Mouse (Mus musculus) heart, embryonic 13.5 days (tissue): ENCODE measurements around the gene Rpl13a. TPM values are rescaled to one million over a fixed set of nuclear protein-coding genes. Genes with fewer than 3 reads are reported as not detected.

Experiments
- ATAC-seq: fragments of 200-750 bp; cut with Nextera tagmentation; 2 replicates; pipeline ENCODE4 v1.8.0; 2017; ENCODE audit warnings: moderate TSS enrichment; ENCODE audit not compliant: insufficient number of reproducible peaks, low FRiP score, low TSS enrichment; ENCODE audit errors: extremely low read depth
- H3K27ac ChIP-seq: fragments of 300-500 bp; sonication (generic); replicated peaks from 2 replicates; pipeline ENCODE4 v1.5.1; 2015; ENCODE audit warnings: moderate library complexity, mild to moderate bottlenecking, inconsistent platforms
- H3K27me3 ChIP-seq: fragments of 300-500 bp; sonication (generic); replicated peaks from 2 replicates; pipeline ENCODE4 v1.6.1; 2015; ENCODE audit warnings: mild to moderate bottlenecking, inconsistent platforms
- H3K36me3 ChIP-seq: fragments of 300-500 bp; sonication (generic); 2 replicates; pipeline ENCODE4 v1.6.1; 2015; ENCODE audit warnings: mild to moderate bottlenecking, inconsistent platforms
- H3K4me1 ChIP-seq: fragments of 300-500 bp; sonication (generic); 2 replicates; pipeline ENCODE4 v1.6.1; 2015; ENCODE audit warnings: inconsistent platforms
- H3K4me2 ChIP-seq: fragments of 300-500 bp; sonication (generic); 2 replicates; pipeline ENCODE4 v1.6.1; 2015; ENCODE audit warnings: inconsistent platforms, mild to moderate bottlenecking, moderate library complexity
- H3K4me3 ChIP-seq: fragments of 300-500 bp; sonication (generic); 2 replicates; pipeline ENCODE4 v1.5.1; 2015; ENCODE audit warnings: moderate library complexity, mild to moderate bottlenecking, inconsistent platforms
- H3K9ac ChIP-seq: fragments of 300-500 bp; sonication (generic); 2 replicates; pipeline ENCODE4 v1.6.1; 2015; ENCODE audit warnings: inconsistent platforms, mild to moderate bottlenecking, moderate library complexity
- H3K9me3 ChIP-seq: fragments of 300-500 bp; sonication (generic); 2 replicates; pipeline ENCODE4 v1.6.1; 2016; ENCODE audit warnings: inconsistent platforms
- WGBS: fragments of 180-500 bp; shearing (Covaris S2); methylation state at CpG from one replicate; pipeline ENCODE4 v1.1.7; 2015; ENCODE audit warnings: mixed read lengths; 5-methylcytosine and 5-hydroxymethylcytosine counted together
- polyA plus RNA-seq: library from polyadenylated mRNA; unstranded; fragments of >200 nt; fragmentation: Nextera tagmentation; extraction: Ambion mirVana; gene quantifications from 2 replicates; pipeline ENCODE4 v1.2.1, GENCODE M21; 2015

The Rpl13a gene
- polyA plus RNA-seq, 1 experiment from 2014 or later, result 688 TPM

- no peaks in the 10 kb centered on the region for H3K27me3 ChIP-seq
- no peaks in the 10 kb centered on the region for H3K9me3 ChIP-seq
- H3K4me2 ChIP-seq, result peak within 1 kb of the TSS; percentile 76
- WGBS, result 1% methylated on average over 59 of the region's 59 CpGs
- H3K36me3 ChIP-seq, result peaks cover 68% of the 10 kb centered on the region
- H3K27ac ChIP-seq, result peak within 1 kb of the TSS; percentile 94
- H3K9ac ChIP-seq, result peak within 1 kb of the TSS; percentile 100
- peaks cover 59% of the 10 kb centered on the region for H3K4me1 ChIP-seq
- ATAC-seq, result peak; percentile 82
- H3K4me3 ChIP-seq, result peak within 1 kb of the TSS; percentile 85
Observed at GRCm38 (mm10) chr7:45124224-45125143, 4.1 kb downstream of the Rpl13a start, which contains the start of gene Rps11. Gene Rps11, minus strand, starts transcription at chr7:45124439.

- no peaks in the 10 kb centered on the region for H3K9me3 ChIP-seq
- peak overlapping the region; percentile 85 for H3K4me3 ChIP-seq
- peaks cover 81% of the 10 kb centered on the region for H3K36me3 ChIP-seq
- peak overlapping the region; percentile 76 for H3K4me2 ChIP-seq
- peak overlapping the region; percentile 94 for H3K27ac ChIP-seq
- H3K4me1 ChIP-seq, result peaks cover 58% of the 10 kb centered on the region
- H3K27me3 ChIP-seq, result no peaks in the 10 kb centered on the region
- H3K9ac ChIP-seq, result peak overlapping the region; percentile 96
- 17% methylated on average over 12 of the region's 12 CpGs for WGBS
- ATAC-seq, result no peak
Observed at GRCm38 (mm10) chr7:45123186-45123570, 5.4 kb downstream of the Rpl13a start.

GRCm38 (mm10) chr7:45122561-45123185 is 5.9 kb downstream of the Rpl13a start:
- Histone ChIP-seq H3K9me3 (no peaks in the 10 kb centered on the region), H3K4me3 (peak overlapping the region; percentile 85), H3K36me3 (peaks cover 86% of the 10 kb centered on the region), H3K27ac (0 out of 2 replicates have a peak overlapping the region, but pooled peaks have one; percentile 94), H3K4me1 (peaks cover 63% of the 10 kb centered on the region), H3K27me3 (no peaks in the 10 kb centered on the region), H3K9ac (peak overlapping the region; percentile 96), H3K4me2 (peak overlapping the region; percentile 76)
- WGBS, result 78% methylated on average over 15 of the region's 15 CpGs
- no peak for ATAC-seq

GRCm38 (mm10) chr7:45121966-45122365 is 6.6 kb downstream of the Rpl13a start:
- peak overlapping the region; percentile 53 for H3K9ac ChIP-seq
- no peaks in the 10 kb centered on the region for H3K27me3 ChIP-seq
- peaks cover 58% of the 10 kb centered on the region for H3K4me1 ChIP-seq
- peak overlapping the region; percentile 5; the same call in 1 of the 2 replicates for H3K4me3 ChIP-seq
- H3K9me3 ChIP-seq, result no peaks in the 10 kb centered on the region
- H3K27ac ChIP-seq, result peak overlapping the region; percentile 21
- H3K4me2 ChIP-seq, result 0 out of 2 replicates have a peak overlapping the region, but pooled peaks have one; percentile 76
- ATAC-seq, result no peak
- peaks cover 80% of the 10 kb centered on the region for H3K36me3 ChIP-seq

GRCm38 (mm10) chr7:45121404-45121803 is 7.2 kb downstream of the Rpl13a start:
- Histone ChIP-seq H3K36me3 (peaks cover 74% of the 10 kb centered on the region), H3K4me2 (0 out of 2 replicates have a peak overlapping the region, but pooled peaks have one; percentile 76), H3K27me3 (no peaks in the 10 kb centered on the region), H3K9me3 (no peaks in the 10 kb centered on the region), H3K4me3 (peak overlapping the region; percentile 5; the same call in 1 of the 2 replicates), H3K27ac (peak overlapping the region; percentile 21), H3K4me1 (peaks cover 53% of the 10 kb centered on the region), H3K9ac (peak overlapping the region; percentile 53)
- no peak for ATAC-seq
- 52% methylated on average over 7 of the region's 8 CpGs for WGBS

GRCm38 (mm10) chr7:45119780-45120709 is 8.5 kb downstream of the Rpl13a start:
- H3K4me1 ChIP-seq, result peaks cover 47% of the 10 kb centered on the region
- no peaks in the 10 kb centered on the region for H3K9me3 ChIP-seq
- 73% methylated on average over 5 of the region's 5 CpGs for WGBS
- H3K27ac ChIP-seq, result no peak overlapping the region
- H3K36me3 ChIP-seq, result peaks cover 61% of the 10 kb centered on the region
- no peak for ATAC-seq
- H3K4me3 ChIP-seq, result no peak overlapping the region
- no peak overlapping the region for H3K4me2 ChIP-seq
- H3K9ac ChIP-seq, result 0 out of 2 replicates have a peak overlapping the region, but pooled peaks have one; percentile 16
- no peaks in the 10 kb centered on the region for H3K27me3 ChIP-seq

- 80% methylated on average over 6 of the region's 6 CpGs for WGBS
Observed at GRCm38 (mm10) chr7:45118336-45118735, 10.2 kb downstream of the Rpl13a start.

GRCm38 (mm10) chr7:45117566-45117965 is 11.0 kb downstream of the Rpl13a start:
- H3K36me3 ChIP-seq, result peaks cover 49% of the 10 kb centered on the region
- ATAC-seq, result no peak
- no peak overlapping the region for H3K4me2 ChIP-seq
- peaks cover 48% of the 10 kb centered on the region for H3K4me1 ChIP-seq
- no peaks in the 10 kb centered on the region for H3K27me3 ChIP-seq
- no peak overlapping the region for H3K27ac ChIP-seq
- 81% methylated on average over 8 of the region's 8 CpGs for WGBS
- H3K9ac ChIP-seq, result peak overlapping the region; percentile 35
- no peak overlapping the region for H3K4me3 ChIP-seq
- no peaks in the 10 kb centered on the region for H3K9me3 ChIP-seq

More at GRCm38 (mm10) chr7:45118336-45118735, 10.2 kb downstream of the Rpl13a start:
- H3K9ac ChIP-seq, result no peak overlapping the region
- no peaks in the 10 kb centered on the region for H3K27me3 ChIP-seq
- ATAC-seq, result no peak
- no peak overlapping the region for H3K4me2 ChIP-seq
- H3K4me1 ChIP-seq, result peaks cover 50% of the 10 kb centered on the region
- H3K9me3 ChIP-seq, result no peaks in the 10 kb centered on the region
- peaks cover 56% of the 10 kb centered on the region for H3K36me3 ChIP-seq
- no peak overlapping the region for H3K27ac ChIP-seq
- H3K4me3 ChIP-seq, result no peak overlapping the region

- Histone ChIP-seq H3K27ac (peak overlapping the region; percentile 56), H3K27me3 (no peaks in the 10 kb centered on the region), H3K9me3 (no peaks in the 10 kb centered on the region), H3K4me2 (no peak overlapping the region), H3K4me3 (no peak overlapping the region), H3K4me1 (peaks cover 34% of the 10 kb centered on the region), H3K36me3 (peaks cover 9% of the 10 kb centered on the region), H3K9ac (no peak overlapping the region)
- WGBS, result 17% methylated on average over 2 of the region's 2 CpGs
- ATAC-seq, result no peak
Observed at GRCm38 (mm10) chr7:45113476-45113875, 15.1 kb downstream of the Rpl13a start.

GRCm38 (mm10) chr7:45112529-45112928 is 16.0 kb downstream of the Rpl13a start:
- Histone ChIP-seq H3K4me3 (no peak overlapping the region), H3K9ac (no peak overlapping the region), H3K27ac (no peak overlapping the region), H3K36me3 (no peaks in the 10 kb centered on the region), H3K4me2 (no peak overlapping the region), H3K27me3 (no peaks in the 10 kb centered on the region), H3K4me1 (peaks cover 26% of the 10 kb centered on the region), H3K9me3 (no peaks in the 10 kb centered on the region)
- WGBS, result 48% methylated on average over 3 of the region's 3 CpGs
- ATAC-seq, result no peak
